Mouse (Mus musculus): ENCODE data around the gene Lrrc40.
"Not testable (repeated sequence)": the region's sequence is repeated elsewhere in the genome, so short reads cannot be mapped to it uniquely, and the experiment has no call there.

The Lrrc40 gene

GRCm38 (mm10) chr3:158091601-158092000 lies 55.1 kb downstream of the Lrrc40 start:
- DNase-seq: no peak

DNA sequence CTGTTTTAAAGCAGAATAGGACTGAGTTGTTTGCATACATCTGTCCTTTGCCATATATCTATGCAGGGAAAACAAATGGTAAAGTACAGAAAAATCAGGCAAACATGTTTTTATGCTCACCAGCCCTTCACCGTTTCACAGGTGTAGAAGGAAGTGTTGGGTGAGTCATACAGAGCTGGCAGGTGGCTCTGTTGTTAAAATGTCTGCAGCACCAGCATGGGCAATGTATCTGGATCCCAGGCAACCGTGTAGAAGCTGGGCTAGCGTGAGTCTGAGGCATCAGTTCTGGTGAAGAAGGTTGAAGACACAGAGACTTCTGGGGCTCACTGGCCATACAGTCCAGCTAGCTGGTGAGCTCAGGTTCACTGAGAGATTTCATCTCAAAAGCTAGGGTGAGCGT lies 57.5 kb downstream of the Lrrc40 start:
- peak; percentile 42 for DNase-seq

- DNase-seq: not testable (repeated sequence)
Observed at GRCm38 (mm10) chr3:158102043-158102442, 65.6 kb downstream of the Lrrc40 start.

DNA sequence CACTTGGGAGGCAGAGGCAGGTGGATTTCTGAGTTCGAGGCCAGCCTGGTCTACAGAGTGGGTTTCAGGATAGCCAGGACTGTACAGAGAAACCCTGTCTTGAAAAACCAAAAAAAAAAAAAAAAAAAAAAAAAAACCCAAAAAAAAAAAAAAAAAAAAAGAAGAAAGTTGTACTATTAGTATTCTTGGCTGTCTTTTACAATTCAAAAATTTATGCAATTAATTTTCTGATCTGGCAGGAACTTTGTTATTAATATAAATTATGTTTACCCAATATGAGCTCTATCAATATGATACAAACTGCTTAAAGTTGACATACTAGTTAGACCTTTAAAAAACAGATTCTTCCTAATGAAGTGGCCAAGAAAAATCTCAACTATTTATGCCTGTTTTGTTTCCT lies 66.1 kb downstream of the Lrrc40 start:
- DNase-seq: not testable (repeated sequence)

DNA sequence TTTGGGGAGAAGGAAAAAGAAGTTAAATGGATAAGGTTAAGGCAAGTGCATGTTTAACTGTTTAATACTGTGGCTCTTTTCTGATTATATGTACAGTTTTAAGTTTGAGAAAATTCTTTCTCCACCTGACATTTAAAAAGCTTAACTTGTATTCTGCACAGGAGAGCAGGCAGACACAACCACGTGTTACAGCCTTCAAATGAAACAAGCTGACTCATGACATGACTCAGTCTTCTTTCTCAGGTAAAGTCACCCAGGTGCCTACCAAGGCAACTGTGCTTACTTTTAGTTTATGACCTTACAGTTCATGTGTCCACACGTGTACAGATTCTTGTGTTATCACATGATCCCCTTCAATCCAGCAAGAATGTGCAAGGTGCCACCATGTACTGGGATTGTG lies 67.0 kb downstream of the Lrrc40 start:
- no peak for DNase-seq

- no peak for DNase-seq
Observed at GRCm38 (mm10) chr3:158105260-158105659, 68.8 kb downstream of the Lrrc40 start.

Data from right cerebral cortex, postnatal 25 days (tissue).